Mouse (Mus musculus): ENCODE measurements around the gene Rft1.

GRCm38 (mm10) chr14:30703079-30703478 lies 48.9 kb downstream of the Rft1 start:
- no peak for TF ChIP-seq CTCF (conservative IDR thresholded peaks at IDR 0.05; ENCODE audit: low read length)
- no peak for TF ChIP-seq NANOG (IDR thresholded peaks at IDR 0.05; ENCODE audit: borderline replicate concordance, low read length)
- no peak for TF ChIP-seq POU5F1 (IDR thresholded peaks at IDR 0.05; ENCODE audit: borderline replicate concordance, low read length)

Measured in E14TG2a.4 (cell line).